Mouse (Mus musculus) left cerebral cortex, adult 11 months (tissue): ENCODE data around the gene Prrc2a.

Experiments used
- DNase-seq: peaks from one replicate; pipeline ENCODE4 v3.0.0; 2022; ENCODE audit warnings: low spot score

Gene Prrc2a

GRCm38 (mm10) chr17:35190096-35190495 is 25.4 kb upstream of the Prrc2a start:
- no peak for DNase-seq

- no peak for DNase-seq
Measured at GRCm38 (mm10) chr17:35189186-35189585, 24.5 kb upstream of the Prrc2a start.

- no peak for DNase-seq
Measured at GRCm38 (mm10) chr17:35187959-35188610, 23.4 kb upstream of the Prrc2a start, which contains the start of gene Lst1. Gene Lst1, minus strand, starts transcription at chr17:35188439.

GRCm38 (mm10) chr17:35187345-35187744 is 22.6 kb upstream of the Prrc2a start:
- no peak for DNase-seq

- DNase-seq: no peak
Measured at GRCm38 (mm10) chr17:35186681-35187080, 22.0 kb upstream of the Prrc2a start.

- no peak for DNase-seq
Measured at GRCm38 (mm10) chr17:35185639-35186611, 21.2 kb upstream of the Prrc2a start.

- DNase-seq: no peak
Measured at GRCm38 (mm10) chr17:35180093-35180492, 15.4 kb upstream of the Prrc2a start.

GRCm38 (mm10) chr17:35178528-35178927 is 13.8 kb upstream of the Prrc2a start:
- no peak for DNase-seq

GRCm38 (mm10) chr17:35175968-35176367 is 11.3 kb upstream of the Prrc2a start, which contains the start of gene Aif1:
Gene Aif1, minus strand, starts transcription at chr17:35176068.
- no peak for DNase-seq

GRCm38 (mm10) chr17:35175382-35175781 is 10.7 kb upstream of the Prrc2a start:
- DNase-seq: no peak

- no peak for DNase-seq
Measured at GRCm38 (mm10) chr17:35174201-35174977, 9.7 kb upstream of the Prrc2a start.

- no peak for DNase-seq
Measured at GRCm38 (mm10) chr17:35173329-35173728, 8.6 kb upstream of the Prrc2a start.

- no peak for DNase-seq
Measured at GRCm38 (mm10) chr17:35172445-35173234, 7.9 kb upstream of the Prrc2a start.

- DNase-seq: no peak
Measured at GRCm38 (mm10) chr17:35168541-35169207, 4.0 kb upstream of the Prrc2a start.

GRCm38 (mm10) chr17:35167794-35168193 is 3.1 kb upstream of the Prrc2a start:
- DNase-seq: no peak

GRCm38 (mm10) chr17:35166352-35167035 is 1.8 kb upstream of the Prrc2a start:
- peak; percentile 71 for DNase-seq

GRCm38 (mm10) chr17:35165451-35166155 is 906 bp upstream of the Prrc2a start:
- DNase-seq: no peak

GRCm38 (mm10) chr17:35164218-35164567 is 504 bp downstream of the Prrc2a start:
- DNase-seq: no peak

- DNase-seq: no peak
Measured at GRCm38 (mm10) chr17:35163326-35164081, 1.2 kb downstream of the Prrc2a start.
